Mouse (Mus musculus): ENCODE measurements around the gene Hmbs.
A peak's percentile ranks its signal among the peaks of the same experiment; 100 is the strongest.
"Not testable (repeated sequence)": the region's sequence is repeated elsewhere in the genome, so short reads cannot be mapped to it uniquely, and the experiment has no call there.

Hmbs gene

GRCm38 (mm10) chr9:44342605-44343004, 1.4 kb downstream of the Hmbs start:
- no peak for DNase-seq

- no peak for DNase-seq
Observed at GRCm38 (mm10) chr9:44342173-44342572, 1.9 kb downstream of the Hmbs start.

DNA sequence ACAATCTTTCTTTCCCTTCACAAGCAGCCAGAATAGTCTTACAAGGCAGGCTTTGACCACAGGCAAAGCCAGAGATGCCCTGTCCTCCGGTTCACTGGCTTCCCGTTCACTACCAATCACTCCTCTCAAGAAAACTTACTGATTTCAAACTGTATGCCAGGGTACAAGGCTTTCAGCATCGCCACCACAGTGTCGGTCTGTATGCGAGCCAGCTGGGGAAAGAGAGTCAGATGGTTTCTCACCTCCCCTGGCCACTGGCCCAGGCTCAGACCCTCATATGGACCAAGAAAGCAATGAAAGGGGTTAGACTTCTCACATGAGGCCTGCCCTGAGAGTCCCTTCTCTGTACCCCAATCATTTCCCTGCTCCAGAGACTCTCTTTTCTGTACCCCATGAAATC, 2.5 kb downstream of the Hmbs start:
- DNase-seq = no peak

DNA sequence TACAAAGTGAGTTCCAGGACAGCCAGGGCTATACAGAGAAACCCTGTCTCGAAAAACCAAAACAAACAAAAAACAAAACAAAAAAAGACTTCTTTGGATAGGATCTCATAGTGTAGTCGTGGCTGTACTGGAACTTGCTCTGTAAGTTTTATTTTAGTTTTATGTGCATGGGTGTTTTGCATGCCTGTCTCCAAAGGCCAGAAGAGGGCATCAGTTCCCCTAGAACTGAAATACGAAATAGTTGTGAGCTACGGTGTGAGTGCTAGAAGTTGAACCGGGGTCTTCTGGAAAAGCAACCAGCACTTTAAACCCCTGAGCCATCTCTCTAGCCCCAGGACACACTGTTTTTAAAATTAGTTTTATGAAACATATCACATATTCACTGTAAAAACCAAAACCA, 5.5 kb downstream of the Hmbs start:
- DNase-seq = no peak

- no peak for DNase-seq
Observed at GRCm38 (mm10) chr9:44337436-44338169, 6.4 kb downstream of the Hmbs start.

GRCm38 (mm10) chr9:44336964-44337363, 7.1 kb downstream of the Hmbs start:
- no peak for DNase-seq

DNA sequence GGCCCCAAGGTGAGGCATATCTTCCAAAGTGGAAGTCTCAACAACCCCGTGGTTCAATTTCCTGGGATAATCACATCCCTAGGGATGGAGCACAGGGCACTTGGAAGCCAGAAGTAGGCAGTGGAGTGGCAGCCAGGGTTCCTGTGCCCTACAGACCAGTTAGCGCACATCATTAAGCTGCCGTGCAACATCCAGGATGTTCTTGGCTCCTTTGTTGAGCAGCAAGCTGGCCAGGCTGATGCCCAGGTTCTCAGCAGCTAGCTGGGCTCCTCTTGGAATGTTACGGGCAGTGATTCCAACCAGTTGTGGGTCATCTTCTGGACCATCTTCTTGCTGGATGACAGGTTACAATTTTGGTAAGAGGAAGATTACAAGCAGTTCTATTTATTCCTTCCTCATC, 7.5 kb downstream of the Hmbs start:
- DNase-seq = not testable (repeated sequence)

DNA sequence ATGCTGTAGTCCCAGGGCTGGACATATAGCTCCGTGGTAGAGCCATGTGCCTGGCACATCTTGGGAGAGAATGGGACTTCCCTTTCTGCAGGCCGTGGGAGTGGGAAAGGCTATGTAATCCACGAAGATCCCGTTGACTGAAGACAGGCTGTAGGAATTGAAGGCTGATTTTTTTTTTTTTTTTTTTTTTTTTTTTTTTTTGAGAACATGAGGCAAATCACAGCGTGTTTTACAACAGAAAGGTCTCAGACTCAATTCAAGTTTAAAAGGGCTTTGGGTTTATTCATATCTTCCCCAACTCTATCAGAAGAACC, 8.0 kb downstream of the Hmbs start:
- no peak for DNase-seq

DNA sequence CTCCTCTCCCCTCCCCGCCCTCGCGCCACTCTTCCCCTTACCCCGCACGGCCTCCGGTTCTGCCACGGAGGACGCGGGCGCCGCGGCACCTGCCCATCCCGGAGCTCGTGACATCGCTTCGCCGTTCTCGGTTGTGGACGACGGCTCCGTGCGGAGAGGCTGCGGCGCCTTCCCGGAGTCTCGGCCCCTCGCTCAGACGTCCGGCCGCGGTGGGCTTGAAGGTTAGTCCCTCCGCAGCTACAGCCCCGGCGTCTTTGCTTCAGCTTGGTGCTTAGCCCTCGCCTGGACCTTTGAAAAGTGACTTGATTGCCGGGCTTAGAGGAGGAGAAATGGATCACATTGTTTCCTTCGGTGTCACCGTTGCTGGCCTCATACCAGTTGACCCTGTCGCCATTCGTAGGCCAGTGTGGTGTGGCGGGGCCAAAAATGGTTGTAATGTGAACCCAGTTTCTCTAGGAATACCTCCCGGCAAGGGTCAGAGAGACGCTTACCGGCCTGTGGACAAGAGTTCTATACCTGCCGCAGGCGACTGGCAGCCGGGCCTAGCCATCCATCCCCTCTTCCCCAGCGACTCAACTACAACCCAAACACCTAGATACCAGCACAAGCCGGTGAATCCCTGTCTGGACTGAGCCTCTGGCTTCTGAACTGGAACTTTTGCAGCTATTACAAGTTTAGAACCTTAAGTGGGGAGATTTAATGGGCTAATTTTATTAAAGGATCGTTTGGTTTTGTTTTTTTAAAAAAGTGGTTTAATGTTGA, 8.5 kb downstream of the Hmbs start:
- peak; percentile 20 for DNase-seq

- DNase-seq = peak; percentile 99
Observed at GRCm38 (mm10) chr9:44334396-44335330, 9.4 kb downstream of the Hmbs start, which contains the start of gene H2afx. TSS of gene H2afx (plus strand) at chr9:44334694.

- no peak for DNase-seq
Observed at GRCm38 (mm10) chr9:44332918-44333638, 10.9 kb downstream of the Hmbs start.

- no peak for DNase-seq
Observed at GRCm38 (mm10) chr9:44330736-44331135, 13.3 kb downstream of the Hmbs start.

- DNase-seq = no peak
Observed at GRCm38 (mm10) chr9:44327926-44328325, 16.1 kb downstream of the Hmbs start.

- peak; percentile 51 for DNase-seq
Observed at GRCm38 (mm10) chr9:44327064-44327711, 16.8 kb downstream of the Hmbs start.

DNA sequence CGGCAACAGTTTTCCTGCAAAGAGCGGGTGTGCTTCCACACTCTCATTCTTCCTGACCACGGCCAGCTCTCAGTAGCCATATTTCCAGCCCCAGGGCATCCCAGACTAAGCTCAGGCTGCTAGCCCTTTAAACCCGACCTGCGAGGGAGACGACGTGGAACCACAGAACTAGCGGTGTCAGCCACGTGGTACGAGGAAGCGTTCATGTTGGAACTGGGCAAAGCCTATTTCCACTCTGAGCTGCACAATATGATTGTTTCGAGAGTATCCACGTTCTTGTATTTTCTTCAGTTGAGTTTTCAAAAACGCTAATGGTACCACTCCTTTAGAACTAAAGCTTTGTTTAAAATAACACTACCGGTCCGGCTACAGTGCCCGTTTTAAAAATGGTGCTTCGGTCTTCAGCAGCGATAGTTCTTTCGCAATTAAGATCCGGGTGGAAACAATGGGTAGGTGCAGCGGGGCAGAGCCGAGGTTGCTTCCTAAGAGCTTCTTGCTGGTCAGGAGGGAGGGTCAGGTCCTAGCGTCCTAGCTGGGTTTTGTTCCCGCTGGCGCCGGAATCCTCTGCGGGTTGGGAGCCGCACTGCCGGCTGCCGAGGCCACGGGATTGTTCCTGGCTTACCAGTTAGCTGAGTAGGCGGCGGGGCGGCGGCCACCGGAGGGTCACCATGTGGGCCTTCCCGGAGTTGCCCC, 17.5 kb downstream of the Hmbs start:
- peak; percentile 84 for DNase-seq

- peak; percentile 27 for DNase-seq
Observed at GRCm38 (mm10) chr9:44325768-44326370, 18.2 kb downstream of the Hmbs start, which contains the start of gene Dpagt1. TSS of gene Dpagt1 (plus strand) at chr9:44326019.

- not testable (repeated sequence) for DNase-seq
Observed at GRCm38 (mm10) chr9:44325032-44325767, 18.8 kb downstream of the Hmbs start.

DNA sequence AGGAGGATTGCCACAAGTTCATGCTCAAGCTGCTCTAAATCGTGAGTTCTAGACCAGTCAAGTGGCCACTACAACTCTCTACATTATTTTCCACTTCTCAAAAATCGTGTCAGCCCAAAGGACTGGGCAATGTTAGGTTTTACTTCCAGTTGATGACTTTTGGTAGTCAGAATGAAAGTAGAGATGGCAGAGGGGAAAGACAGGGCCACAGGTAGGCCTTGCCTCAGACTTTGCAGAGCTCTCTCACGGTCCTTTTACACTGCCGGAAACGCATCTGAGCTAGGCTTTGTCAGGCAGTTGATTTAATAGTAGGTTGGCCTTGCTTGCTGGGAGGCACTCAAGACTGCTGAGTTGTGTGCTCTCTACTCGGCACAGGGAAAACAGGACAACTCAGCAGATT, 19.9 kb downstream of the Hmbs start:
- no peak for DNase-seq

GRCm38 (mm10) chr9:44323656-44324055, 20.4 kb downstream of the Hmbs start:
- not testable (repeated sequence) for DNase-seq

GRCm38 (mm10) chr9:44320799-44321133, 23.3 kb downstream of the Hmbs start:
- no peak for DNase-seq
